9 mouse cellular contexts compared by ENCODE assay signal in the genomic region with DNA sequence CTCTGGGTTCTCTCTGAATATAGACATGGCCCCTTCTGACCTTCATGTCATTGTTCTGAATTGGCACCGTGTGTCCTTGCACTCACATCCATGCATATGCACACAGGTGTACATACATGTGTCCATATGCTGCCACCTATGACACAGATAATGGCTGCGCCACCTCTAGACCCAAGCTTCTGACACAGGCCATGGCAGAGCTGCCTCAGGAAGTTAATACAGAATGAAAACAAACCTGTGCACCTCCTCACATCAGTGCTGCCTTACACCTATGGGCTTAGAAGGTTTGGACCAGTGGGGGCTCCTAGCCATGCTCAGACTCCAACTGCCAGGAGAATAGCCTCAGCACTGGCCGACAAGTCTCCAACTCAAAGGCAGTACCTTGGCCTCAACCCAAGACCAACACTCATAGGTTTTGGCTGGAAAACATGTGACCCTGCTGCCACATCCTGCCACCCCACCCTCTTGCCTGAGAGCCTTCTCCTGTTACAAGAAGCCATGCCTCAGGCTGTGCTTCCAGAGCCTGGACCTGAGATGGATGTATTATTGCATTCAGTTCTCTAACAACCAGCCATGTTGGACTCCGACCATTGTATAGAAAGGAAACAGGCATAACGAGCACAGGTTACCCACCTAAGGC. TPM values are rescaled to one million over a fixed set of nuclear protein-coding genes. Genes with fewer than 3 reads are reported as not detected.
DNase-seq lines count a peak whose midpoint lies in the region; ATAC-seq and TF ChIP-seq lines count a peak whose summit lies in the region.
"Had no signal": no experiment of that assay in that cellular context is flagged by ENCODE, and none has a peak within 500 bp of the region (broad histone marks: within the 10 kb centered on the region; RNA-seq: fewer than 3 reads in every experiment).

No protein-coding gene starts in this region.

- intact Hi-C loops in heart, postnatal 25 days (cut with DNase I) = no loop called here

- H3K27me3 ChIP-seq in kidney, embryonic 14.5 days (ENCODE audit: control insufficient read depth, insufficient read depth, low read length) = no peaks in the 10 kb centered on the region
- H3K27me3 ChIP-seq in megakaryocyte, embryonic 14.5 days (replicated peaks) = no peaks in the 10 kb centered on the region
- no peaks in the 10 kb centered on the region for H3K27me3 ChIP-seq in stomach, postnatal 0 days (ENCODE audit: control insufficient read depth, insufficient read depth, low read length)
- H3K27me3 ChIP-seq: hindbrain, embryonic 15.5 days had no signal

- TF ChIP-seq EP300 in stomach, postnatal 0 days (optimal IDR thresholded peaks at IDR 0.05) = no peak

- no peak for TF ChIP-seq CTCF in stomach, postnatal 0 days (IDR thresholded peaks at IDR 0.05; ENCODE audit: low read depth)

- no peaks in the 10 kb centered on the region for H3K9me3 ChIP-seq in kidney, embryonic 14.5 days (ENCODE audit: control insufficient read depth, low read length)
- H3K9me3 ChIP-seq in megakaryocyte, embryonic 14.5 days = no peaks in the 10 kb centered on the region
- no peaks in the 10 kb centered on the region for H3K9me3 ChIP-seq in stomach, postnatal 0 days (ENCODE audit: control insufficient read depth, low read length)
- H3K9me3 ChIP-seq: hindbrain, embryonic 15.5 days had no signal

- no peak overlapping the region for H3K4me2 ChIP-seq in kidney, embryonic 14.5 days (replicated peaks; ENCODE audit: low read depth, low read length)
- H3K4me2 ChIP-seq in stomach, postnatal 0 days (replicated peaks; ENCODE audit: low read depth) = no peak overlapping the region
- H3K4me2 ChIP-seq: hindbrain, embryonic 15.5 days had no signal

- H3K4me1 ChIP-seq in kidney, embryonic 14.5 days (ENCODE audit: control insufficient read depth, insufficient read depth, low read length) = no peaks in the 10 kb centered on the region
- H3K4me1 ChIP-seq in megakaryocyte, embryonic 14.5 days = peaks cover 52% of the 10 kb centered on the region
- H3K4me1 ChIP-seq in stomach, postnatal 0 days (replicated peaks; ENCODE audit: control insufficient read depth, insufficient read depth) = no peaks in the 10 kb centered on the region
- H3K4me1 ChIP-seq: hindbrain, embryonic 15.5 days had no signal

- H3K9ac ChIP-seq in kidney, embryonic 14.5 days (ENCODE audit: low read depth, low read length) = no peak overlapping the region
- no peak overlapping the region for H3K9ac ChIP-seq in stomach, postnatal 0 days (ENCODE audit: low read length)
- H3K9ac ChIP-seq: hindbrain, embryonic 15.5 days had no signal

- H3K36me3 ChIP-seq in kidney, embryonic 14.5 days (ENCODE audit: control insufficient read depth, insufficient read depth, low read length) = no peaks in the 10 kb centered on the region
- H3K36me3 ChIP-seq in megakaryocyte, embryonic 14.5 days (replicated peaks; ENCODE audit: low read length) = peaks cover 25% of the 10 kb centered on the region
- no peaks in the 10 kb centered on the region for H3K36me3 ChIP-seq in stomach, postnatal 0 days (ENCODE audit: control insufficient read depth, insufficient read depth, low read length)
- H3K36me3 ChIP-seq: hindbrain, embryonic 15.5 days had no signal

- 87% methylated on average over 5 of the region's 5 CpGs for whole genome bisulfite sequencing in kidney, embryonic 14.5 days
- 80% methylated on average over 5 of the region's 5 CpGs for WGBS in stomach, postnatal 0 days

- H3K4me3 ChIP-seq in kidney, embryonic 14.5 days (ENCODE audit: low read length) = no peak overlapping the region
- H3K4me3 ChIP-seq in megakaryocyte, embryonic 14.5 days (replicated peaks) = peak overlapping the region; percentile 0
- no peak overlapping the region for H3K4me3 ChIP-seq in stomach, postnatal 0 days (ENCODE audit: low read depth, low read length)
- H3K4me3 ChIP-seq: hindbrain, embryonic 15.5 days had no signal

- ATAC-seq in kidney, embryonic 14.5 days (ENCODE audit: low FRiP score, low TSS enrichment) = no peak
- ATAC-seq in stomach, postnatal 0 days (ENCODE audit: low FRiP score, low TSS enrichment) = no peak

- no peak overlapping the region for H3K27ac ChIP-seq in kidney, embryonic 14.5 days (ENCODE audit: low read depth, low read length)
- no peak overlapping the region for H3K27ac ChIP-seq in stomach, postnatal 0 days (replicated peaks)
- H3K27ac ChIP-seq: hindbrain, embryonic 15.5 days had no signal

- DNase-seq in kidney, postnatal 25 days = peak; percentile 28 to 48
- peak; percentile 88 for DNase-seq in NIH3T3 (ENCODE audit: low read depth)
- DNase-seq in heart, postnatal 25 days (ENCODE audit: low spot score) = peak; percentile 35
- no peak for DNase-seq in stomach, postnatal 0 days (ENCODE audit: low spot score)
- no peak for DNase-seq in frontal cortex, postnatal 25 days (ENCODE audit: low spot score in 2 of 2)
- DNase-seq in ovary, postnatal 14 days (ENCODE audit: low spot score) = no peak

RNA-seq across cellular contexts. Expression of a gene that starts 17.0 kb away (rescaled TPM):
- 0.97 and 3.0 TPM in 2 replicates for polyA plus RNA-seq in kidney, embryonic 14.5 days (2014; fragmentation: Nextera tagmentation; extraction: Ambion mirVana)
- 1 to 10 TPM; 5.3 to 5.5 TPM for total RNA-seq in heart, postnatal 25 days (2021)
- polyA plus RNA-seq in megakaryocyte, embryonic 14.5 days (2012; ENCODE audit: insufficient read depth, low replicate concordance) = 2.3 and 9.7 TPM in 2 replicates
- 5.4 and 6.0 TPM in 2 replicates for polyA plus RNA-seq in stomach, postnatal 0 days (2015; fragmentation: Nextera tagmentation; extraction: Ambion mirVana)

RNA-seq across cellular contexts. Expression of a gene that starts 34.8 kb away (rescaled TPM):
- polyA plus RNA-seq in kidney, embryonic 14.5 days (2014; fragmentation: Nextera tagmentation; extraction: Ambion mirVana) = 10.1 and 12.6 TPM in 2 replicates
- 10 to 100 TPM; 61.5 to 64.3 TPM for total RNA-seq in heart, postnatal 25 days (2021)
- 1.7 and 20.6 TPM in 2 replicates for polyA plus RNA-seq in megakaryocyte, embryonic 14.5 days (2012; ENCODE audit: insufficient read depth, low replicate concordance)
- polyA plus RNA-seq in stomach, postnatal 0 days (2015; fragmentation: Nextera tagmentation; extraction: Ambion mirVana) = 7.2 and 8.1 TPM in 2 replicates

Comparison
In these comparisons a context has a peak if more than half of its experiments do, and no peak if none do; other contexts are left out.
1. DNase-seq: peak in kidney, postnatal 25 days (2 of 2), NIH3T3 (single experiment) and heart, postnatal 25 days (single experiment); none in stomach, postnatal 0 days (single experiment), frontal cortex, postnatal 25 days (0 of 2) and ovary, postnatal 14 days (single experiment).